Mouse (Mus musculus): Measurements from ENCODE around the gene Trim9.

DNA sequence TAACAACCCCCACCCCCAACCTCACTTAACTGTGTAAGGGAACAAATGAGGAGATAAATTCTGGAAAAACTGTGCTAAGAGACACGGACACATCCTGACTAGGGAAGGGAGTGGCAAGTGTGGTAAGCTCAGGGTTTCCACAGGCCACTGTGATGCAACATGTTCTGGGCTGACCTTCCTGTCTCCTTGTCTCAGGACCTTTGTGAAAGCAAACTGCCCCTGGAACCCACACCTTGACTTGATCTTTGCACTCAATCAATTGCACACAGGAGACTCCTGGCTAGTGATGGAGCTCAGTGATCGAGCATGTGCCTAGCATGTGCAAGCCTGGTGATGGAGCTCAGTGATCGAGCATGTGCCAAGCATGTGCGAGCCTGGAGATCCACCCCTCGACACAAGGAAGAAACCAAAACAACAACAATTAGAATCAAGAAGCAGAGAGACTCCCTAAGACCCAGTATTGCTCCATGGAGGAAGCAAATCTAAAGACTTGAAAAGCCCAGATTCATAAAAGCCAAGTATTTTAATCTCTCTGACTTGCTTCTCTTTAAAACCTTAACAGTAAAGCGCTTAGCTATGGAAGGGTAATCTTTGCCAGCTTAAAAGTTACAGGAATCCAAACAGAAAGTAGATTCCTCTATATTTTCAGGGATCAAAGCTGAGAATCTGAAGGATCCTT, 113.6 kb downstream of the Trim9 start:
- no peak for TF ChIP-seq CTCF (IDR thresholded peaks at IDR 0.05)
- TF ChIP-seq EP300 (IDR thresholded peaks at IDR 0.05): no peak

Data from lung, postnatal 0 days (tissue).